Mouse (Mus musculus) megakaryocyte-erythroid progenitor cell, adult 5-6 weeks (primary cell): ENCODE measurements around the gene Paip2b. TPM values are rescaled to one million over a fixed set of nuclear protein-coding genes. Genes with fewer than 3 reads are reported as not detected.
"Not testable (repeated sequence)": the region's sequence is repeated elsewhere in the genome, so short reads cannot be mapped to it uniquely, and the experiment has no call there.

ENCODE experiments used
- ATAC-seq: replicated peaks from 2 replicates; pipeline ENCODE4 v1.8.0; 2016; ENCODE audit warnings: mild to moderate bottlenecking, inconsistent platforms; ENCODE audit not compliant: severe bottlenecking, poor library complexity, low FRiP score, low TSS enrichment
- total RNA-seq, 2 experiments: library from RNA; stranded (forward) in 1 of 2; stranded (reverse) in 1 of 2; fragments of 200-1000, 215-1000 nt in 1 of 2; fragments of >200 nt in 1 of 2; fragmentation: Nextera tagmentation in 1 of 2; gene quantifications; 2 replicates each; pipeline ENCODE4 v1.2.3; 2014 to 2017

Gene Paip2b
- total RNA-seq (2014; fragmentation: Nextera tagmentation) (8.3 and 17.4 TPM in 2 replicates), total RNA-seq (2017) (14.1 and 21.2 TPM in 2 replicates)

- ATAC-seq: peak; percentile 99
Observed at GRCm38 (mm10) chr6:83831606-83832123, at the start of gene Paip2b. Gene Paip2b (minus strand): TSS chr6:83831741.

GRCm38 (mm10) chr6:83879815-83880214 lies 48.3 kb upstream of the Paip2b start:
- 0 out of 2 replicates have a peak, but pooled peaks have one; percentile 41 for ATAC-seq

GRCm38 (mm10) chr6:83867598-83868585 lies 36.4 kb upstream of the Paip2b start:
- ATAC-seq: peak; percentile 70

- peak; percentile 95 for ATAC-seq
Observed at GRCm38 (mm10) chr6:83866954-83867597, 35.5 kb upstream of the Paip2b start, which contains the start of gene Zfp638. Gene Zfp638 (plus strand): TSS chr6:83867109.

GRCm38 (mm10) chr6:83866423-83866822 lies 34.9 kb upstream of the Paip2b start:
- 0 out of 2 replicates have a peak, but pooled peaks have one; percentile 5 for ATAC-seq

GRCm38 (mm10) chr6:83863538-83863937 lies 32.0 kb upstream of the Paip2b start:
- ATAC-seq: no peak

GRCm38 (mm10) chr6:83860033-83860432 lies 28.5 kb upstream of the Paip2b start:
- no peak for ATAC-seq

GRCm38 (mm10) chr6:83857476-83857875 lies 25.9 kb upstream of the Paip2b start:
- no peak for ATAC-seq

GRCm38 (mm10) chr6:83849446-83849845 lies 17.9 kb upstream of the Paip2b start:
- ATAC-seq: no peak

- ATAC-seq: no peak
Observed at GRCm38 (mm10) chr6:83846141-83846540, 14.6 kb upstream of the Paip2b start.

- ATAC-seq: no peak
Observed at GRCm38 (mm10) chr6:83844913-83845312, 13.4 kb upstream of the Paip2b start.

GRCm38 (mm10) chr6:83840086-83840485 lies 8.5 kb upstream of the Paip2b start:
- ATAC-seq: no peak

GRCm38 (mm10) chr6:83838046-83838445 lies 6.5 kb upstream of the Paip2b start:
- ATAC-seq: no peak

GRCm38 (mm10) chr6:83836826-83837225 lies 5.3 kb upstream of the Paip2b start:
- no peak for ATAC-seq

GRCm38 (mm10) chr6:83832393-83832792 lies 852 bp upstream of the Paip2b start:
- not testable (repeated sequence) for ATAC-seq

- peak; percentile 24 for ATAC-seq
Observed at GRCm38 (mm10) chr6:83830941-83831605, 468 bp downstream of the Paip2b start.

GRCm38 (mm10) chr6:83821856-83822255 lies 9.7 kb downstream of the Paip2b start:
- no peak for ATAC-seq

GRCm38 (mm10) chr6:83820727-83821515 lies 10.6 kb downstream of the Paip2b start:
- no peak for ATAC-seq

GRCm38 (mm10) chr6:83818996-83819395 lies 12.5 kb downstream of the Paip2b start:
- ATAC-seq: no peak
